Mouse (Mus musculus) testis, postnatal 10 days (tissue): ENCODE data around the gene Etl4.

Experiments
- DNase-seq: peaks from one replicate; pipeline ENCODE4 v3.0.0; 2021; ENCODE audit warnings: low spot score

Gene Etl4

DNA sequence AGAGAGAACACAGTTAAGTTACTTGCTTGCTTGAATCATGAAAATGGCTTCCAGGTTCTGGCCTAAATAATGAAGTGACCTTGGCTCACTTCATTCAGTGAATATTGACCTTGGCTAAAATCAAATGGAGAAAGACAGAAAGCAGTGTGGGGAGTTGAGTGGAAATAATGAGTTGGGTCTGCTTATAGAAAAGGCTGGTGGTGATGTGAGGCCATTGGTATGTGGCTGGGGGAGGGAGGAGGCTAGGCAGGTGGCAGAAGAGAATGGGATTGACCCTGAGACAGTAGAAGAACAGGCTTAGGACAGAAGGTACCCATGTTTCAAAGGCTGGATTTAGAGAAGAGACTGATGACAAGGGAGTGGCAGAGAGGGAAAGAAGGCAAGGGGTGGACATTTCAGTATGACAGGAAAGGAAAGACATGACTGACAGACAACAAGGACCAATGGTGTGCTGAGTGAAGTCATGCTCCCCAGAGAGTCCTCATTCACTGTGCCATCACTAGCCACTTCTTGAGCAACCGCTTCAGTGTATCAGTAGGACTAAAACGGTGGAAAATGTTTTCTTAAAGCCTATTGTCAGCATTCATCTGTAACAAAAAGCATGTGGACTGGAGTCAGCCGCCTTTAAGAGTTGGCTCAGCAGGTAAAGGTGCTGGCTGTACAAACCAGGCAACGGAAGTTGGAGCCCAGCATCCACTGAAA, 854.1 kb downstream of the Etl4 start:
- no peak for DNase-seq

DNA sequence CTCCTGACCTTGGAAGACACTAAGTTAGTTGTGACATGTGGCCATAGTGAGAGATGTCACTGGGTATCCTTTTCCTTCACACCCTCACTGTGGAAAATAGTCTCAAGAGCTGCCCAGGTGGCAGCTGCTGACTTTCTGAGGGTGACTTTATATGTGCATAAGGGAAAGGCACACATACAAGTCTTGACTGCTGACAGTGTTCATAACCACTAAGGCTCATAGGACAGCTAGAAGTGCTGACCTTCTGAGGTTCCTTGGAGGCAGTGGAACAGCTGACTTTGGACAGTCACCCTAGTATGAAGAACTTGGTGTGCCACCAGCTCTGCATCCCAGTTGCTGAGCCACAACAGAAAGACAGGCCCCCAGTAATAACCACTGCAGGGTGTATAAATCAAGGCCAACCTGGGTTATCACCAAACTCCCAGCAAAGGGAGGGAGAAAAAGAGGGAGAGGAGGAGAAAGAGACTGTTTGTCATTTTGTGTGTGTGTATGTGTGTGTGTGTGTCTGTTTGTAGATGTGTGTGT, 855.0 kb downstream of the Etl4 start:
- no peak for DNase-seq

DNA sequence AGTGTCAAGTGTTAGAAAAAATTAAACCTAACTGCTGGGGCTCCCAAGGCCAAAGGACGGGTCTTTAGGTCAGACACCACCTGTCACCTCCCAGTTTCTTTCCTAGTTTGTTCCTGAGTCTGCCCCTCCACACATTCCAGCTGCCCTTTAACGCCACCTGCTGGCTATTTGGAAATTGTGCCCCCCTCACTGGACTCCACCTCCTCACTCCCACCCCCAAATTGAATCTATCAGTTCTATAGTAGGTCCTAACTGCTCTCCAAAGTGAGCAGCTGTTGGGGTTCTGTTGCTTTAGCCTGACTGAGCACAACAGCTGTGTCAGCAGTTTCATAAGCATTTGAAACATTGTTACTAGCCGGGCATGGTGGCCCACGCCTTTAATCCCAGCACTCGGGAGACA, 859.1 kb downstream of the Etl4 start:
- DNase-seq = no peak

DNA sequence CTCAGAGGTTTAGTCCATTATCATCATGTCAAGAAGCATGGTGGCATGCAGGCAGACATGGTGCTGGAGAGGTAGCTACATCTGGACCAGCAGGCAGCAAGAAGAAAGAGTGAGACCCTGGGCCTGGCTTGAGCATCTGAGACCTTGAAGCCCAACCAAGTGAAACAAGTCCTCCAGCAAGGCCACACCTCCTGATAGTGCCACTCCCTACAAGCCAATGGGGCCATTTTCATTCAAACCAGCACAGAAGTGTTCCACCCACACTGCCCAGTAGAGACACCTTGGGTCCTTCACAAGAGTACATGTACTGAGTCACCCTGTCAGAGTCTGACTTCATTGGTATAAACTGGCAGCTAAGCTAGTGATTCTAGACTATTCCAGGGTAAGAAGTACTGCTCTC, 860.6 kb downstream of the Etl4 start:
- no peak for DNase-seq

DNA sequence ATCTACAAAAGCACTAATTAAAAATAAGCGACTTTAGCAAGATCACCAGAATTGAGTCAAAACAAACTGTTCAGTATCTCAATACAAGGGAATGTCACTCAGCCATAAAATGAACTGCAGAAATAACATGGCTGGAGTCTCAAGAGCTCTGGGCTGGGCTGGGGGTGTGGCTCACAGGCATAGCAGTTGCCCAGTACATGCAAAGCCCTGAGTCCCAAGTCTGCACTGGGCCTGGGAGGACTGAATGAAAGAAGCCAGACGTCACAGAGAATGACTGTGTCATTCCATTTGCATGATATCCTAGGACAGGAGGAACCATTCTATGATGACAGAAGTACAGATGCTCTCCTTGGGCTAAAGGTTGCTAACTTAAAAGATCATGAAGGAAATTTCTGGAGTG, 864.9 kb downstream of the Etl4 start:
- no peak for DNase-seq

DNA sequence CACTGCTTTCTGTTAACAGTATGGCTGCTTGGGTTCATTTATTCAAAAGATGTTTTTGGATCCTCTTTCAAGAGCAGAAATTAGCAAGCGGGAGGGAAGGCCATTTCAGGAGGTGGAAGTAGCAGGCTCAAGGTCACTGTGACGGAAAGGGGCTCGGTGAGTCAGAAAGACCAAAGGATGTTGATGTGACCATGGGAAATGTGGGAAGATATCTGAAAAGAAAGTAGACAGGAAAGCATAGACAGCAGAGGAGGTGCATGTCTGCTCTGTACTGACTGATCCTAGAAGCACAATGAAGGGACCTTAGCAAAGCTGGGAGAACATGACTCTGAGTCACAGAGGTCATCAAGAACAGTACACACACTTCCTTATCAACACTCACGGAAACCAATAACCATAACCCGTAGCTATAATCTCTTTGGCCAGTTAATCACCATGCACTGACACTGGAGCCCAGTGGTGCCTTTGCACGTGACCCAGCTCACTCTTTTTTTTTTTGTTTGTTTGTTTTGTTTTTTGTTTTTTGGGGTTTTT, 866.7 kb downstream of the Etl4 start:
- DNase-seq = no peak

DNA sequence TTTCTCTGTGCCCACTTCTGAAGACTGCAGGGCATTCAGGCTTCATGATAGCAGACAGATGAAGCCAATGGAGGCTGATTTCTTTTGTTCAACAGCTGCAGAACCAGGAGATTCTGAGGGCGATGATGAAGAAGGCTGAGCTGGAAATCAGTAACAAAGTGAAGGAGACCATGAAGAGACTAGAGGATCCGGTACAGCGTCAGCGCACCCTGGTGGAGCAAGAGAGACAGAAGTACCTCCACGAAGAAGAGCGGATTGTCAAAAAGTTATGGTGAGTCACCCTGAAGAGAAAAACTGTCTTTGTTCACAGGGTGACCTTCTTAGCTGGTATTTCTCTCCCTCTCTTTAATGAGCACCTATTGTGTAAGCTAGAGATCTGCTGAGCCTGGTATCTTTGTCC, 868.4 kb downstream of the Etl4 start:
- peak; percentile 75 for DNase-seq

DNA sequence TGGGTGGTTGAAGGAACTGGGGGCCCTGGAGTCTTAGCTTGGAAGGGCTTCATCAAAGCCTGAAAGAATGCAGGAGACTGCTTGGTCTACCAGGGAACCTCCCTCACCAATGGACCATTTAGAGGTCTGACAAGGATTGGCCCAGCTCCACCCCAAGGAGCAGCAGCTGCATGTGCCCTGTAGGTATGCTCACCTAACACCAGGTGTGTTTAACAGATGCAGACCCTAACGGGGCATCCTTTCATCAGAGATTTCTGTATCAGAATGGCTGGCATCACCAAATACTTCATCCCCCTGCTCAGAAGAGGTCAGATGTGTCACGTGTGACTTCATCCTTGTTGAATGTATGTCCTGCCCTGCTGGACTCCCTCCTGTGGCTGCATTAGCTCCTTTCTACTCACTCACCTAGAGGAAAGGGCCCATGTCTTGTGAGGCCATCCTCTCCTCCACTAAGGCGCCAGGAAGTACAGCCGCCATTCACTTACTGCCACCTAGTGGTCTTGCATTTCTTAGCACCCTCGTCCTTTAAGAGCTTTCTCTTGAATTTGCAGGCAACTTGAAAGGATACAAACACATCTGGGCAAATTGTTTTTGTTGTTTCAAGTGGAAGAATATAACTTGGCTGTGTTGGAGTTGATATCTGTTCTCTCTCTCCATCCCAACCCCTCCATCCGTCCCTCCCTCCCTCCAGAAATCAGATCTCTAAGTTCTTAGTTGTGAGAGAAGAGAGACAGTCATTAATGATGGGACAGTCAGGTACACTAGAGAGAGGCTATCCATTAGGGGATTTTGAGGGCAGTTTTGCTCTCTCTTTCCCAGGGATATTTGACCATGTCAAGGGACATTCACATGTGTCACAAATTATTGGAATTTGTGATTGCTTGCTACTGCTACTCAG, 870.2 kb downstream of the Etl4 start:
- DNase-seq = peak; percentile 74

DNA sequence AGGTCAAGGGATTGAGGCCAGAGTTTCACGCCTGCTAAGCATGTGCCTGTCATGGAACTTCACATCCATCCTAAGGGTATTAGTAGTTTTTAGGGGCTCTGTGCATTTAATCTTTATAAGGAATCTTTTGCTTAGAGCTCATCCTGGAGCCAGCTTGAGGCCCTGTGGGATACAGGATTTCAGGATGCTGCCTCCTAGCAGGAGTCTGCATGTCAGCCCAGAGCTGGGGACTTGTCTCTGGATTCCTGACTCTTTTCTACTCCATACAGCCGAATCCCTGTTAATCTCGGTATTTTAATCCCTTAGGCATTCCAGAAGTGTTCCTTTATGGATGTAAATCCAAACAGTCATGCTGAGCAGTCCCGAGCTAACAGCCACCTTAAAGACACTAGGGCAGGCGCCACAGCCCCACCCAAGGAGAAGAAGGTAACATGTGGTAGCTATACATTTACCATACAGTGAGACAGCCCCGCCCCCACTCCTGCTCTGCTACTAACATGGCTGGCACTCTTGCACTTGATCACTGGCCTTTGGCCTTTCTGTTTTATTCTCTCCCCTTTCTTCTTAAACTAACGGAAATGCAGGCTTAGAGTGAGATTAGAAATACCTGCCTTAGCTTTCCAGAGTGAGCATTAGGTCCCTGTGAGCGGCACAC, 891.8 kb downstream of the Etl4 start:
- DNase-seq = no peak

DNA sequence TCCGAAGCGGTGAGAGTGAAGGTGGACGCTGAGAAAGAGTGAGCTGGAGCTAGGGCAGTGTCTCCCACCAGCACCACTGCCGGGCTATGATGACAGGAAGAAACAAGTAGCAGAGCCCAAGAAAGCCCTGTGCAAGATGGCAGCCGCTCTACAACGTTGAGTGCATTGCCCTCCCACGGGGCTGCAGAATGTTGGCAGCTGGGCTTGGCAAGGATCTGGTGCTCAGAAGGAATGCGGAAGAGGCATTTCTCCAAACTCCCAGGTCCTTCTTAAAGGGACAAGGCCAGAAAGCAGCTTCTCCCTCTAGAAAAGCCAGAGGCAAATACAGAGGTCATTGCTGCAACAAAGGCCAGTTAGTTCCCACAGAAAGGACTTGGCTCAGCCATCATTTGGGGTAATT, 901.9 kb downstream of the Etl4 start:
- DNase-seq = peak; percentile 48

DNA sequence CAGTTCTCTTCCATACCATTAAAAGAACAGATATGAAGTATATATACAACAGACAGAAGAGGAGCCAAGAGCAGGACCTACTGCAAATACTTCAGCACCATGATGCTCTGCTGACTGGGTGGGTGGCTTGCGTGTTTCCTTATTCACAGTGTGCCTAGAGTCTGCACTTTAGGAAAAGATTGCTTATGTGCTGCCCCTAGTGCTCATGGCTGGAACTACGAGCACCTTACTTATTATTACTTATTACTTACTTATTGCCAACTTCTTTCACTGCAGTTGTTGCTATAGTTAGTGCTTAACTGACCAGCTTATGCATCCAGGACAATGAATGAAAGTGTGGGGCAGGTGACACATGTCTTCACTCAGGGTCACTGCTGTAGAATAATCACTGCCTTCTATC, 904.4 kb downstream of the Etl4 start:
- DNase-seq = no peak

DNA sequence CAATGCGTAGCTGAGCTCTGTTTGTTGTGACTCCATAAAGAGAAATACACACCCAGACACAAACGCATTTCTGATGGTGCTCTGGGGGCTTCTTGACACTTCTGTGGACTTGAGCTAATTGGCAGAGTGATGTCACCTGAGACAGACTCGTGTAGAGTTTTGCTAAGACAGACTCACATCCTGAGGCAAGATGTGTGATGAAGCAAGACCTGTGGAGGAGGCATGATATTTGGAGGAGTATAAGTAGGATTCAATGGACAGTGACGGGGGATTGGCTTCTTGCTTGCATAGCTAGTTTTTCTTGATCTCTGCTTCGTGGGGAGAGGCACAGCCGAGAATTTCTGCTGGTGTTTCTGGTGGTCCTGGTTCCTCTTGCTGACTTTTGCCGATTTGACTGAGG, 908.6 kb downstream of the Etl4 start:
- DNase-seq = no peak

DNA sequence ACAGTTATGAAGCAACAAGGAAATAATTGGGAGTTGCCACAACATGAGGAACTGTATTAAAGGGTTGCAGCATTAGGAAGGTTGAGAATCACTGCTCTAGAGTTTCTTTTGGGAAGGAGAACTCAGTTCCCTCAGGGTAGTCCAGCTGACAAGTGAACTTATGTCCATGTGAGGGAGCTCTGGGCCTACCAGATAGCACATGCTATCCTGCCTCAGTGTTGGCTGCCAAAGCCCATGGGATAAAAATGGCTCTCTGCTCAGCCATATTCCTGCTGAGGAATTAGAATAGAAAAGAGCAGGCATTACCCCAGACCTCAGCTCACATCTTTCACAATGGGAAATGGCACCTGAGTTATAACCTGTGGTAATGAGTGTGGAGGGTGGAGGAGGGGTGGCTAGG, 916.7 kb downstream of the Etl4 start:
- no peak for DNase-seq

DNA sequence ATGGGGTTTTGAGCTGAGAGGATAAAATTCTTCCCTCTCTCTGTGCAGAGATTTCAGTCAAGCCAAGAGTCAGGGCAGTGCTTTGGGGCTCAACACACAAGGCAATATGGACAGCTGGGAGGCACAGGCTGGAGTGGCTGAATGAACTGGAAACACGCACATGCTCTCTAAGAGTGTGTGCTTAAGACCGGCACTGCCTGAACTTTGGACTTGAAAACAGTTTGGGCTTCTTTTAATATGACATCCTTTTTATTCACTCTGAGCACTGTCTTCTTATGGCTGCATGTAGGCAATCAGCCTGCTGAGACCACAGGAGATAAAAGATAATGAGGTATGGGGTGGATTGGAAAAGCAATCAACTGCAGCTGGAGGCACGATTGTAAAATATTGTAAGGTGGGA, 921.3 kb downstream of the Etl4 start:
- DNase-seq = no peak

DNA sequence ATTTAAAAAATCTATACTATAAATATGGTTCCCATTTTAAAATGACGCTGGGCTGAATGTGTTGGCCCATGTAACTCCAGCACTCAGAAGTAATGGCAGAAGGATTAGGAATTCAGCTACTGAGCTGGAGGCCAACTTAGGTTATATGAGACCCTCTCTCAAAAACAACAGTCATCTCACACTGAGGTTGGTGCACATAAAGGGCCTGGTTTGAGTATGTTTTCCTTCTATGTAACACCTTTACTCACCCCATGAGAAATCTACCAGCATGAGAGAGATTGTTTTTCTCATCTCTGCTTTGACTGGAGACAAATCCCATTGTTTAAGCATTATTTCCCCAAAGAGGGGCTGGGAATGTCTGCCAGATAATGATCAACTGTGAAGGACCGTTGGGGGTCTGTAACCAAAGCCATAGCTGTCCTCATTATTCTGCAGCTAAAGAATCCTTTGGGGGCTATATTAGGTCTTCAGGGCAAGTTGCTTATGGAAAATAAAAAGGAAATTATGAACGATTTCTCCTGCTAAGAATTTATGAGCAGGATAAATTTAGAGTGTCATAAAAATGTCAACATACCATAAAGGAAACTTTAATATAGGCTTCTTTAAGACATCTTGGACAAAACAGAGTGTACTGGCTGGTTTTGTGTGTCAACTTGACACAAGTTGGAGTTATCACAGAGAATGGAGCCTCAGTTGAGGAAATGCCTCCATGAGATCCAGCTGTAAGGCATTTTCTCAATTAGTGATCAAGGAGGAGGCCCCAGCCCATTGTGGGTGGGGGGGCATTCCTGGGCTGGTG, 922.2 kb downstream of the Etl4 start:
- DNase-seq = no peak

DNA sequence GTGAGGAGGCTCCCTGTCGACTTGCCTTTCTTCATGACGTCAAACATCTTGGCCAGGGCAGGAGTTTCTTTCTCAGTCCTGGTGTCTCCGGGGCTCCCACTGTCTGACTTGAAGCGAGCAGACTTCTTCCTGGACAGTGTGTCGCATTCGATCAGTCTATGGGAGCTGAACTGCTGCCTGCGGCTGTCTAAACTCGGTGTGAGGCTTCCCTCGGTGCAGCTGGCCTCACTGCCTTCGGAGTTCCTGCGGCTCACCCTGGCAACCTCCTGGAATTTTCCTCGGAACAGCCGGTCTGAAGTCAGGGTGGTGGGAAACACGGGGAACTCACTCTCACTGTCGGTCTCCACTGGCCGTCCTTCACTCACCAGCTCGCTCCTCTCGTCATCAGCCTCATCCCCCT, 939.8 kb downstream of the Etl4 start:
- DNase-seq = no peak
